Mouse (Mus musculus): Measurements from ENCODE around the gene Dvl3. TPM values are rescaled to one million over a fixed set of nuclear protein-coding genes. Genes with fewer than 3 reads are reported as not detected.
"Not testable (repeated sequence)": the region's sequence is repeated elsewhere in the genome, so short reads cannot be mapped to it uniquely, and the experiment has no call there.

The Dvl3 gene
- polyA plus RNA-seq (2012; rRNA removed): 18.4 and 32.2 TPM in 2 replicates

GRCm38 (mm10) chr16:20516726-20517201 is at the start of gene Dvl3:
Gene Dvl3 (plus strand): TSS chr16:20516982.
- no peak for DNase-seq (ENCODE audit: low read depth, low spot score)
- under 1% methylated on average over 53 of the region's 55 CpGs for WGBS

- 93% methylated on average over 2 of the region's 2 CpGs for WGBS
- DNase-seq (ENCODE audit: low read depth, low spot score): no peak
Measured at GRCm38 (mm10) chr16:20470981-20471380, 45.8 kb upstream of the Dvl3 start.

- WGBS: 53% methylated on average over 1 of the region's 1 CpGs
- no peak for DNase-seq (ENCODE audit: low read depth, low spot score)
Measured at GRCm38 (mm10) chr16:20471686-20472085, 45.1 kb upstream of the Dvl3 start.

DNA sequence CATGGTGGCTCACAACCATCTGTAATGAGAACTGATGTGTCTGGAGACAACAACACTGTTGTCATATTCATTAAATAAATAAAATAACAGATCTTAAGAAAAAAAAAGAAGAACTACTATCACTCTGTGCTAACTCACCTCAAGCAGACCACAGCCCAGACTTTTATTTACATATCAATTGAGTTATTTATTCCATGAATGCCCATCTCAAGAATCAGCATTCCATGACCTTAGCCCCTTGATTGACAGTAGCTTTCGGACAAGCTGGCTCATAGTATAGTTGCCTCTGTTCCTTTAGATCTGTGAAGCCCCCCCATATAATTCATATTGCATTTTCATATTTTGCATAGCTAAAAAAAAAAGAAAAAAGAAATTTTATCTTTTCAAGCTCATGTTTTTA is 43.0 kb upstream of the Dvl3 start:
- DNase-seq (ENCODE audit: low read depth, low spot score): no peak
- 89% methylated on average over 1 of the region's 1 CpGs for WGBS

GRCm38 (mm10) chr16:20474211-20474610 is 42.6 kb upstream of the Dvl3 start:
- no peak for DNase-seq (ENCODE audit: low read depth, low spot score)
- 75% methylated on average over 8 of the region's 8 CpGs for WGBS

DNA sequence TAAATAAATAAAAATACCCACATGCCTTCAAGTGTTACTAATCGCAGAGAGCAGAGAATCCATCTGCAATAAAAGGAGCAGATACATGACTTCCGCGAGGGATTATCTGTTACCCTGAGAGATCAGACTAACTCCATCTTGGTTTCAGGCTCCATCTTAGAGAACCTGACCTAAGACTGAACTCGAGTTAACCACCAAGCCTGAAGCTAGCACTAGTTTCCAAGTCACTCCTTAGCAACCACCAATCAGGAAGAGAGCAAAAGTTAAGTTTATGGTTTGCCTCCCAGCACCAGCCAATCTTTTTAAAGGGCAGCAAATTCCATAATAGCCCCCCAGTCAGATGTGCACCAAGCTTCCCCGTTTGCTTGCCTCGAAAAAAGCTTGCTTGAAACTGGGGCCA is 42.0 kb upstream of the Dvl3 start:
- 79% methylated on average over 6 of the region's 6 CpGs for WGBS
- no peak for DNase-seq (ENCODE audit: low read depth, low spot score)

DNA sequence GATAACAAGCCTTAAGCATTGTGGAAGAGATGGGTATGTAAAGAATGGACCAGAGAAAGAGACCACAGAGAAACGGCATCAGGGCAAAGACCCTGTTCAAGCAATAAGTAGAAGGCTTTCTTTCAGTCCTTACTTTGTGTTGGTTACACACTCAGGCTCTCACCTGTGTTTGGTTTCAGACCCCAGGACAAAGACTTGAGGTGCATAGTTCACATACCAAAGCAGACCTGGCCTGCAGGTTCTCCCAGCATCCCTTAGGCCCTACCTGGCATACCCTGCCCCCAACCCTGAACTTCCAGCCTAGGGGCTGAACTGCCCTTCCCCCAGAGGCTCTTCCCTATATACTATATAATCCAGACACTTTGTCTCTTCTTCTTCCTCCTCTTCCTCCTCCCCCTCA is 41.4 kb upstream of the Dvl3 start:
- DNase-seq (ENCODE audit: low read depth, low spot score): no peak
- 71% methylated on average over 1 of the region's 1 CpGs for WGBS

DNA sequence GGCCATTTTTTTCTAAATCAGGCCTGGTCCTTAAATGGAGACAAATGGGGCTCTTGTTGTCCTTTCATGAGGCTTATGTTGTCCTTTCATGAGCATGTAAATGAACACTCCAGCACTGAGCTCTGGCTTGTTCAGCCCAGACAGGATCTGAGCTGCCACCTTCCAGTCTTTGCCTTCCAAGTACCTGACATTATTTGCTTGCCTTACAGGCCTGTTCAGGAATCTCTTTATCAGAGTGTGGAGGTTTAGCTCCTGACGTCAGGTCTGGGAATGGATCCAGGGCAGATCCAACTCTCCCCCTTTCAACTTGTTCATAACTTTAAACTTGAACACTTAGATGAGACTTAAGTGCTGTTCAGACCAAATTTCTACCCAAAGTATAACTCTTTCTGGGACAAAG is 39.9 kb upstream of the Dvl3 start:
- DNase-seq (ENCODE audit: low read depth, low spot score): no peak
- WGBS: 36% methylated on average over 1 of the region's 1 CpGs

- WGBS: 60% methylated on average over 3 of the region's 3 CpGs
- DNase-seq (ENCODE audit: low read depth, low spot score): no peak
Measured at GRCm38 (mm10) chr16:20477270-20477669, 39.5 kb upstream of the Dvl3 start.

- no peak for DNase-seq (ENCODE audit: low read depth, low spot score)
Measured at GRCm38 (mm10) chr16:20478504-20478903, 38.3 kb upstream of the Dvl3 start.

GRCm38 (mm10) chr16:20479026-20479760 is 37.6 kb upstream of the Dvl3 start:
- 79% methylated on average over 12 of the region's 12 CpGs for WGBS

More at GRCm38 (mm10) chr16:20478504-20478903, 38.3 kb upstream of the Dvl3 start:
- WGBS: 60% methylated on average over 2 of the region's 2 CpGs

GRCm38 (mm10) chr16:20480115-20480514 is 36.7 kb upstream of the Dvl3 start:
- DNase-seq (ENCODE audit: low read depth, low spot score): no peak
- WGBS: 39% methylated on average over 3 of the region's 3 CpGs

More at GRCm38 (mm10) chr16:20479026-20479760, 37.6 kb upstream of the Dvl3 start:
- DNase-seq (ENCODE audit: low read depth, low spot score): not testable (repeated sequence)

GRCm38 (mm10) chr16:20481746-20482145 is 35.0 kb upstream of the Dvl3 start:
- no peak for DNase-seq (ENCODE audit: low read depth, low spot score)
- WGBS: 54% methylated on average over 2 of the region's 2 CpGs

GRCm38 (mm10) chr16:20483716-20484115 is 33.1 kb upstream of the Dvl3 start:
- 85% methylated on average over 7 of the region's 7 CpGs for WGBS

GRCm38 (mm10) chr16:20485061-20485460 is 31.7 kb upstream of the Dvl3 start:
- WGBS: 57% methylated on average over 4 of the region's 4 CpGs
- no peak for DNase-seq (ENCODE audit: low read depth, low spot score)

More at GRCm38 (mm10) chr16:20483716-20484115, 33.1 kb upstream of the Dvl3 start:
- DNase-seq (ENCODE audit: low read depth, low spot score): not testable (repeated sequence)

DNA sequence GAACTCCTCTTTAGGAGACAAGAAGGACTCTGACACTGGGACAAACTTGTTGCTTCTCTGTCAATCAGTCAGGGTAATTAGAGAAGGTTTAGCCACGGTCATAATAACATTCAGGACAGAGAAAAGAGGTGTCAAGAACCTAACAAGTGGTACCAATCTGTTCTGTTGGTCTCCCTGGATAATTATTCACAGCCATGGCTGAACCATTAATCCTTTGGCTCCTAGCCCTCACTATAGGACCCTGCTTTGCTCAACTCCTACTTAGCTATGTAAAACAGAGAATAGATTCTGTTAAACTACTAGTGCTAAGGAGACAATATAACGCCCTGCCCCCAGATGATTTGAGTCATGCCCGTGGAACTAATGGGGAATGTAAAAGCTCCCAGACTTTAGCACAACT is 30.7 kb upstream of the Dvl3 start:
- no peak for DNase-seq (ENCODE audit: low read depth, low spot score)
- WGBS: 56% methylated on average over 3 of the region's 3 CpGs

DNA sequence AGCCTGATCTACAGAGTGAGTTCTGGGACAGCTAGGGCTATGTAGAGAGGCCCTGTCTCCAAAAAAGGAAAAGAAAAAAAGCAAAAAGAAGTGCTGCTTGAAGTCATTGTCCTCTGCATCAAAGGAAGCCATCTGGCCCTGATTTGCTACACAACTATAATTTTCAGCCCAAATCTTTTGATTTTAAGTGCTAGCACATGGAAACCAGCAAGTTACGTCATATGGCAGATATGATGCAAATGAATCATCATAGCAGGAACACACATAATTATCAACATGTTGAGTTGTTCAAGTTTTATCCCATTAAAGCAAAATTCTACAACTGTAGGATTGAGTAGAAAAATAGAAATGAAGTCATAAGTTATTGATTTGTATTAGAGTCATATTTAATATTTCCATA is 28.6 kb upstream of the Dvl3 start:
- DNase-seq (ENCODE audit: low read depth, low spot score): no peak
- whole genome bisulfite sequencing: 83% methylated on average over 1 of the region's 1 CpGs

DNA sequence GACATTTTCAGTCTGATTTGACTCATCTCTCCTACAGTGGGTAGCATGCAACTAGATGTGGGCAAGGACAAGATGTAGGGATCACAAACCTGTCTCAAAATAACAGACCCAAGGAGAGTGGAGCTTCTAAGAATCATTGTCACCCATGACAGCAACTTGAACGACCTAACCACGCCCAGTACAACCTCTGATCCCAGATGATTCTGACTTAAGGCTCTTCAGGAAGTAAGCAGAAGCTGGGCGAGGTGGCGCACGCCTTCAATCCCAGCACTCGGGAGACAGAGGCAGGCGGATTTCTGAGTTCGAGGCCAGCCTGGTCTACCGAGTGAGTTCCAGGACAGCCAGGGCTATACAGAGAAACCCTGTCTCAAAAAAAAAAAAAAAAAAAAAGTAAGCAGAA is 28.0 kb upstream of the Dvl3 start:
- DNase-seq (ENCODE audit: low read depth, low spot score): not testable (repeated sequence)
- 68% methylated on average over 9 of the region's 9 CpGs for WGBS

DNA sequence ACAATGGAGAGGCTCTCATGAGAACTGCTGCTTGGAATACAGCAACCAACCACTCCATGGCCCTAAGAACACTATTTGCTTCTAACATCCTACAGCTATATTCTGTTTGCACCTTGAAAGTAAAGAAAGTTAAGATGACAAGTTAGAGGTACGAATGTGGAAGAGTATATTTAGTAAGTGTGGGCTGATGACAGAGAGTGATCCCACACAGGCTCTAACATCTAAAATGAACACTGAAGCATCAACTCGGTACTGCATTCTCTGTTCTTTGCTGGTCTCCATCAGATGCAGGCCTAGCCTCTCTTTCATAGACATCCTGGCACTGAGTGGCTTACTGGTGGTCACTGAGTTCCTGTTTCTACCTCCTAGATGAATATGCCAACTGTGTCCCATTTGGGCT is 27.5 kb upstream of the Dvl3 start:
- no peak for DNase-seq (ENCODE audit: low read depth, low spot score)
- 87% methylated on average over 2 of the region's 2 CpGs for WGBS

GRCm38 (mm10) chr16:20490581-20490980 is 26.2 kb upstream of the Dvl3 start:
- no peak for DNase-seq (ENCODE audit: low read depth, low spot score)
- 29% methylated on average over 2 of the region's 2 CpGs for WGBS

DNA sequence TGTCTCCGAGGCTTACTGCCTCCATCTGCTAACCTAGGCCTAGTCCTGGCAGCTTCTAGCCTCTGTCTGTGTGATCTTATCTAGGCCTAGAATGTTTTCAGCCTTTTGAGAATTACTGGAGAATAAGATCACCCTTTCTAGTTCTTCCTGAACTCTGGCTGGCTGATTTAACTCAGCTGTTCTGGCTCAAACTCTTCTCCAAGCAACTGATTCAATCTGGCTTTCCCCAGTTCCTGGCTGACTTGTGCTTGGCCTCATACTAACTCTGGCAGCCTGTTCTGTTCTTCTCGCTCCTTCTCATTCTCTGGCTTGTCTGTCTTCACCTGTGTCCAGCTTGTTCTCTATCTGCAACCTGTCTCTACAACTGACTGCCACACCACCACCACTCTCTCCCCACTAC is 25.5 kb upstream of the Dvl3 start:
- 73% methylated on average over 2 of the region's 2 CpGs for WGBS
- no peak for DNase-seq (ENCODE audit: low read depth, low spot score)

All from large intestine, adult 2 months (tissue).